Mouse (Mus musculus) stomach, embryonic 15.5 days (tissue): ENCODE results near the gene Spag16. TPM values are rescaled to one million over a fixed set of nuclear protein-coding genes. Genes with fewer than 3 reads are reported as not detected.
"Not testable (repeated sequence)": the region's sequence is repeated elsewhere in the genome, so short reads cannot be mapped to it uniquely, and the experiment has no call there.

ENCODE experiments used
- ATAC-seq: fragments of 200-750 bp; cut with Nextera tagmentation; 2 replicates; pipeline ENCODE4 v1.8.0; 2017; ENCODE audit warnings: low read depth, moderate number of reproducible peaks, moderate TSS enrichment; ENCODE audit not compliant: insufficient read depth, low FRiP score
- H3K27ac ChIP-seq: fragments of 300-500 bp; sonication (generic); 2 replicates; pipeline ENCODE4 v1.5.1; 2015; ENCODE audit warnings: mild to moderate bottlenecking, inconsistent platforms
- H3K27me3 ChIP-seq: fragments of 300-500 bp; sonication (generic); replicated peaks from 2 replicates; pipeline ENCODE4 v1.6.1; 2015; ENCODE audit warnings: inconsistent platforms
- H3K36me3 ChIP-seq: fragments of 300-500 bp; sonication (generic); 2 replicates; pipeline ENCODE4 v1.6.1; 2015; ENCODE audit warnings: inconsistent platforms
- H3K4me1 ChIP-seq: fragments of 300-500 bp; sonication (generic); 2 replicates; pipeline ENCODE4 v1.6.1; 2015; ENCODE audit warnings: inconsistent platforms
- H3K4me2 ChIP-seq: fragments of 300-500 bp; sonication (generic); 2 replicates; pipeline ENCODE4 v1.6.1; 2015; ENCODE audit warnings: mild to moderate bottlenecking, inconsistent platforms
- H3K4me3 ChIP-seq: fragments of 300-500 bp; sonication (generic); replicated peaks from 2 replicates; pipeline ENCODE4 v1.5.1; 2015; ENCODE audit warnings: inconsistent platforms
- H3K9ac ChIP-seq: fragments of 300-500 bp; sonication (generic); 2 replicates; pipeline ENCODE4 v1.6.1; 2015; ENCODE audit warnings: inconsistent platforms
- H3K9me3 ChIP-seq: fragments of 300-500 bp; sonication (generic); 2 replicates; pipeline ENCODE4 v1.6.1; 2016; ENCODE audit warnings: inconsistent platforms
- WGBS: fragments of 180-500 bp; shearing (Covaris S2); methylation state at CpG from one replicate; pipeline ENCODE4 v1.1.7; 2015; 5-methylcytosine and 5-hydroxymethylcytosine counted together
- polyA plus RNA-seq: library from polyadenylated mRNA; unstranded; fragments of >200 nt; fragmentation: Nextera tagmentation; extraction: Ambion mirVana; gene quantifications from 2 replicates; pipeline ENCODE4 v1.2.1, GENCODE M21; 2015

Gene Spag16
- polyA plus RNA-seq, 1 experiment from 2014 or later = 0.13 TPM

- H3K27ac ChIP-seq, ATAC-seq, H3K4me2 ChIP-seq, H3K9me3 ChIP-seq, H3K36me3 ChIP-seq, H3K4me3 ChIP-seq, H3K9ac ChIP-seq, H3K27me3 ChIP-seq, H3K4me1 ChIP-seq: not testable (repeated sequence)
- WGBS = 73% methylated on average over 4 of the region's 4 CpGs
Measured at GRCm38 (mm10) chr1:69833476-69833875, 6.7 kb downstream of the Spag16 start.

GRCm38 (mm10) chr1:69853436-69853835, 26.7 kb downstream of the Spag16 start:
- no peaks in the 10 kb centered on the region for H3K36me3 ChIP-seq
- H3K4me3 ChIP-seq = no peak overlapping the region
- no peak for ATAC-seq
- WGBS = 66% methylated on average over 7 of the region's 7 CpGs
- no peak overlapping the region for H3K27ac ChIP-seq
- no peaks in the 10 kb centered on the region for H3K4me1 ChIP-seq
- H3K9ac ChIP-seq = no peak overlapping the region
- H3K27me3 ChIP-seq = no peaks in the 10 kb centered on the region
- H3K9me3 ChIP-seq = no peaks in the 10 kb centered on the region
- H3K4me2 ChIP-seq = no peak overlapping the region

- Histone ChIP-seq H3K9ac (no peak overlapping the region), H3K36me3 (no peaks in the 10 kb centered on the region), H3K27me3 (no peaks in the 10 kb centered on the region), H3K4me3 (no peak overlapping the region), H3K4me1 (no peaks in the 10 kb centered on the region), H3K27ac (no peak overlapping the region), H3K4me2 (no peak overlapping the region), H3K9me3 (no peaks in the 10 kb centered on the region)
- 84% methylated on average over 4 of the region's 4 CpGs for WGBS
- ATAC-seq = no peak
Measured at GRCm38 (mm10) chr1:69867776-69868175, 41.0 kb downstream of the Spag16 start.

- no peaks in the 10 kb centered on the region for H3K36me3 ChIP-seq
- no peak overlapping the region for H3K27ac ChIP-seq
- H3K4me2 ChIP-seq = no peak overlapping the region
- ATAC-seq = no peak
- H3K4me1 ChIP-seq = no peaks in the 10 kb centered on the region
- 41% methylated on average over 3 of the region's 3 CpGs for WGBS
- H3K9ac ChIP-seq = no peak overlapping the region
- no peak overlapping the region for H3K4me3 ChIP-seq
- H3K9me3 ChIP-seq = no peaks in the 10 kb centered on the region
- no peaks in the 10 kb centered on the region for H3K27me3 ChIP-seq
Measured at GRCm38 (mm10) chr1:69956606-69957005, 129.8 kb downstream of the Spag16 start.

- Histone ChIP-seq H3K9me3 (no peaks in the 10 kb centered on the region), H3K4me2 (no peak overlapping the region), H3K27me3 (no peaks in the 10 kb centered on the region), H3K4me3 (no peak overlapping the region), H3K27ac (no peak overlapping the region), H3K4me1 (no peaks in the 10 kb centered on the region), H3K36me3 (no peaks in the 10 kb centered on the region), H3K9ac (no peak overlapping the region)
- no peak for ATAC-seq
Measured at GRCm38 (mm10) chr1:69996874-69997273, 170.1 kb downstream of the Spag16 start.

GRCm38 (mm10) chr1:70012991-70013390, 186.2 kb downstream of the Spag16 start:
- no peak for ATAC-seq
- no peak overlapping the region for H3K4me2 ChIP-seq
- H3K4me3 ChIP-seq = no peak overlapping the region
- H3K4me1 ChIP-seq = no peaks in the 10 kb centered on the region
- H3K36me3 ChIP-seq = no peaks in the 10 kb centered on the region
- 82% methylated on average over 3 of the region's 3 CpGs for WGBS
- no peaks in the 10 kb centered on the region for H3K27me3 ChIP-seq
- H3K9ac ChIP-seq = no peak overlapping the region
- H3K27ac ChIP-seq = no peak overlapping the region
- no peaks in the 10 kb centered on the region for H3K9me3 ChIP-seq

- Histone ChIP-seq H3K9me3 (no peaks in the 10 kb centered on the region), H3K36me3 (no peaks in the 10 kb centered on the region), H3K4me3 (no peak overlapping the region), H3K9ac (no peak overlapping the region), H3K4me2 (no peak overlapping the region), H3K27ac (no peak overlapping the region), H3K4me1 (no peaks in the 10 kb centered on the region), H3K27me3 (no peaks in the 10 kb centered on the region)
- WGBS = 78% methylated on average over 3 of the region's 3 CpGs
- ATAC-seq = no peak
Measured at GRCm38 (mm10) chr1:70037384-70037783, 210.6 kb downstream of the Spag16 start.

- Histone ChIP-seq H3K9ac (no peak overlapping the region), H3K4me3 (no peak overlapping the region), H3K27ac (no peak overlapping the region), H3K4me2 (no peak overlapping the region), H3K4me1 (no peaks in the 10 kb centered on the region), H3K9me3 (no peaks in the 10 kb centered on the region), H3K36me3 (no peaks in the 10 kb centered on the region), H3K27me3 (no peaks in the 10 kb centered on the region)
- no peak for ATAC-seq
- WGBS = 58% methylated on average over 1 of the region's 1 CpGs
Measured at GRCm38 (mm10) chr1:70067404-70067803, 240.6 kb downstream of the Spag16 start.

GRCm38 (mm10) chr1:70073440-70073839, 246.7 kb downstream of the Spag16 start:
- H3K27me3 ChIP-seq = no peaks in the 10 kb centered on the region
- 69% methylated on average over 6 of the region's 6 CpGs for WGBS
- no peak overlapping the region for H3K4me2 ChIP-seq
- no peaks in the 10 kb centered on the region for H3K36me3 ChIP-seq
- no peak overlapping the region for H3K27ac ChIP-seq
- no peak overlapping the region for H3K9ac ChIP-seq
- no peak for ATAC-seq
- no peaks in the 10 kb centered on the region for H3K4me1 ChIP-seq
- H3K9me3 ChIP-seq = no peaks in the 10 kb centered on the region
- no peak overlapping the region for H3K4me3 ChIP-seq

- ATAC-seq = no peak
- no peak overlapping the region for H3K27ac ChIP-seq
- no peak overlapping the region for H3K9ac ChIP-seq
- H3K27me3 ChIP-seq = no peaks in the 10 kb centered on the region
- no peak overlapping the region for H3K4me3 ChIP-seq
- WGBS = 56% methylated on average over 6 of the region's 6 CpGs
- no peaks in the 10 kb centered on the region for H3K9me3 ChIP-seq
- H3K4me2 ChIP-seq = no peak overlapping the region
- H3K4me1 ChIP-seq = no peaks in the 10 kb centered on the region
- no peaks in the 10 kb centered on the region for H3K36me3 ChIP-seq
Measured at GRCm38 (mm10) chr1:70078806-70079205, 252.0 kb downstream of the Spag16 start.

- H3K36me3 ChIP-seq = no peaks in the 10 kb centered on the region
- 62% methylated on average over 7 of the region's 7 CpGs for WGBS
- no peak overlapping the region for H3K27ac ChIP-seq
- no peaks in the 10 kb centered on the region for H3K27me3 ChIP-seq
- ATAC-seq = no peak
- H3K9ac ChIP-seq = no peak overlapping the region
- no peak overlapping the region for H3K4me2 ChIP-seq
- no peaks in the 10 kb centered on the region for H3K4me1 ChIP-seq
- no peaks in the 10 kb centered on the region for H3K9me3 ChIP-seq
- no peak overlapping the region for H3K4me3 ChIP-seq
Measured at GRCm38 (mm10) chr1:70082208-70082878, 255.6 kb downstream of the Spag16 start.

- Histone ChIP-seq H3K36me3 (no peaks in the 10 kb centered on the region), H3K4me1 (no peaks in the 10 kb centered on the region), H3K9me3 (no peaks in the 10 kb centered on the region), H3K27me3 (no peaks in the 10 kb centered on the region), H3K9ac (no peak overlapping the region), H3K27ac (no peak overlapping the region), H3K4me2 (no peak overlapping the region), H3K4me3 (no peak overlapping the region)
- no peak for ATAC-seq
- 87% methylated on average over 8 of the region's 8 CpGs for WGBS
Measured at GRCm38 (mm10) chr1:70104683-70105082, 277.9 kb downstream of the Spag16 start.
